Mouse (Mus musculus) large intestine, adult 2 months (tissue): ENCODE measurements around the gene Trub2. TPM values are rescaled to one million over a fixed set of nuclear protein-coding genes. Genes with fewer than 3 reads are reported as not detected.

ENCODE experiments used
- DNase-seq: peaks from one replicate; pipeline ENCODE4 v3.0.0-alpha.2; 2012; ENCODE audit warnings: low read depth, low spot score
- WGBS: fragments of 180-500 bp; shearing (Covaris S2); methylation state at CpG from one replicate; pipeline ENCODE4 v1.1.7; 2018; 5-methylcytosine and 5-hydroxymethylcytosine counted together
- polyA plus RNA-seq: library from polyadenylated mRNA; depleted of rRNA; stranded (reverse); fragments of >200 nt; gene quantifications from 2 replicates; pipeline ENCODE4 v1.2.3, GENCODE M21; 2012; rRNA removed

Gene Trub2
- polyA plus RNA-seq, result 30.7 and 39.8 TPM in 2 replicates

DNA sequence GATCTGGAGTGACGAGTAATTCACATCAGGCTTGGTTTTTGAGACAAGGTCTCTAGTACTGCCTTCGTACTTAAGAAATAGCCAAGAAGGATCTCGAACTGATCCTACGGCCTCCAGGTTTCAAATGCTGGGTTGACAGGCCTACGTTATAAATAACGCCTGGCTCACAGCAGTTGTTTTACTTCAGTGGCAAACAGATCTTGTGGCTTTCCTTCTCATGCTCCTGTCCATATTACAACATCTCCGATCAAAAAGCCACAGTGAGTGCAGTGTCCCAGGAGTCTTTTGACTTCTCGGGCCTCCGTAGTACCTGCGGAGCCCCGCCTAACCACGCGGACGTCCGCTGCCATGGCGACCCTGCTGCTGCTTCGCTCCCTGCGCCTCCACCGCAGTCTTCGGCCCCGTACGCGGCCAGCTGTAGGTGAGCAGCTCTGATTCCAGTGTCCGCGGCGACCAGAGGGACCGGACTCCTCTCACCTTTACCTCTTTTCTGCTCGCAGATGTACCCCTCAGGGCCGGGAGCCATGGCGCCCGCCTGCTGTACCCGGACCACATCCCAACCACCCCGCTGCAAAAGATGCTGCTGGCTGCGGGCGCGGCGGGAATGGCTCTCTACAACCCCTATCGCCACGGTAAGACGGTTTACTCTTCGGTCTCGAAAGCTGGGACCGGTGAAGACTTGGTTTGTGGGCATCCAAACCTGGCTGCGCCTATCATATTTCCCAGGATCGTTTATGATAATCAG lies at the start of gene Trub2:
Gene Trub2, minus strand, starts transcription at position 566 of the 745 bp plus-strand sequence.
- no peak for DNase-seq
- WGBS, result under 1% methylated on average over 45 of the region's 45 CpGs

DNA sequence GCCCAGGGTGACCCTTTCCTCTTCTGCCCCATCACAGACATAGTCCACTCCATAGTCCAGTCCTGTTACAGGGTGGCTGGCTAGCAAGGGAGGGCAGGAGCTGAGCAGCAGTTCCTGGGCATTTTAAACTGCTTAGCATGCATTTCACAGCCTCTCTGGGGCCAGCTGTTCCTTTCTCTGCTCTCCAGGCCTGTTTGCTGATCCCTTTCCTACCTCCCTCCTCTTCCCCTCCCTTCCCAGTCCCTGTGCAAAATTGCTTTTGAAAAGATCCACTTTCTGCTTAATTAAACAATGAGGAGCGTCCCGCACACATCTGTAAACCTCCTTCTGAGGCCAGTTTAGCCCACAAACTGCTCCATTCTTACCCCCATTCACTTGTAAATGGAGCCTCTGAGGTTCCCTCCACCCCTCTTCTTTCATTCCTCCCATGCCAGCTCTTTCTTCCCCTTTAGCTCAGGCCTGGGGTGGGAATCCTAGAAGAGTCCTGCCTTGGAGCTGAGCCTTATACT lies 47.1 kb upstream of the Trub2 start:
- WGBS, result 87% methylated on average over 2 of the region's 2 CpGs
- DNase-seq, result no peak

DNA sequence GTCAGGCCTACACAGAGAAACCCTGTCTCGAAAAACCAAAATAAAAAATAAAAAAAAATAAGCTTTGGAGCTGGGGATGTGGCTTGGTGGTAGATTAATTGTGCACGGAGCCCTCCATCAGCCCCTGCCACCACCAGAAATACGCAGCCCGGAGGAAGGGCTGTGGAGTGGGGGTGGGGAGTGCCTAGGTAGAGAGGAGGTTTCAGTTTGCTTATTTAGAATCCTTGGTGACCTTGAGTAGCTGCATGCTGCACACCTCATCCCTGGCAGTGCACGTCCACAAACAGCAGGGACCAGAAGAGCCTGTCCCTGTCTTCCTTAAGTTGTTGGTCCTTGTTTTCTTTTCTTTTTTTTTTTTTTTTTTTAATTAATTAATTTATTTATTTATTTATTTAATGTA lies 45.5 kb upstream of the Trub2 start:
- 94% methylated on average over 5 of the region's 5 CpGs for WGBS
- no peak for DNase-seq

DNA sequence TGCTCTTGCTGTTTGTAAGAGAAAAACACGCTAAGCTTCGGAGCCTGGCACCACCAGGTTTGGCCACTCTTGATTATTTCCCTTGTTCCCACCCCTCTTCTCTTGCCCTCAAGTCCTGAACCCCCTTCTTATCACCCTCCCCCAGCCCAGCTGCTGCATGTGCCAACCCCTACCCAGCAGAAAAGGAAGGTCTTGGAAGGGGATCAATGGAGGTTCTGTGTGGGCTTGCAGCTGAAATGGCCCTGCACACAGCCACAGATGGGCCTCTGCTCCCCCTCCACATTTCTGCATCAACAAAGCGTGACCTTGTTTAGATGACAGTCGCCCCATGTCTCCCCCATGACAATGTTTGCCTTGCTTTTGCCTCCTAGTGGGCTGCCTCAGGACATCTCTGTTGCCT lies 42.8 kb upstream of the Trub2 start:
- no peak for DNase-seq
- 90% methylated on average over 4 of the region's 4 CpGs for WGBS

DNA sequence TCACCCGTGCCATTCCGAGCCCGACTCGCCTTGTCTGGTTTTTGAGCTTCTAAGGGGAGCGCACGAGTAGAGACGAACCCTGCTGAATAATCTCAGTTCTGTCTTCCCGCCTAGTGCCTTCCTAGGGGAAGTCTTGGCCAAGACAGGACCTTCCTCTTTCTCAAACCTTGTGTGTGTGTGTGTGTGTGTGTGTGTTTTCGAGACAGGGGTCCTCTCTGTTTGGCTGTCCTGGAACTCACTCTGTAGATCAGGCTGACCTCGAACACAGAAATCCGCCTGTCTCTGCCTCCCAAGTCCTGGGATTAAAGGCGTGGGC lies 39.4 kb upstream of the Trub2 start:
- WGBS, result 0% methylated on average over 12 of the region's 12 CpGs
- no peak for DNase-seq

DNA sequence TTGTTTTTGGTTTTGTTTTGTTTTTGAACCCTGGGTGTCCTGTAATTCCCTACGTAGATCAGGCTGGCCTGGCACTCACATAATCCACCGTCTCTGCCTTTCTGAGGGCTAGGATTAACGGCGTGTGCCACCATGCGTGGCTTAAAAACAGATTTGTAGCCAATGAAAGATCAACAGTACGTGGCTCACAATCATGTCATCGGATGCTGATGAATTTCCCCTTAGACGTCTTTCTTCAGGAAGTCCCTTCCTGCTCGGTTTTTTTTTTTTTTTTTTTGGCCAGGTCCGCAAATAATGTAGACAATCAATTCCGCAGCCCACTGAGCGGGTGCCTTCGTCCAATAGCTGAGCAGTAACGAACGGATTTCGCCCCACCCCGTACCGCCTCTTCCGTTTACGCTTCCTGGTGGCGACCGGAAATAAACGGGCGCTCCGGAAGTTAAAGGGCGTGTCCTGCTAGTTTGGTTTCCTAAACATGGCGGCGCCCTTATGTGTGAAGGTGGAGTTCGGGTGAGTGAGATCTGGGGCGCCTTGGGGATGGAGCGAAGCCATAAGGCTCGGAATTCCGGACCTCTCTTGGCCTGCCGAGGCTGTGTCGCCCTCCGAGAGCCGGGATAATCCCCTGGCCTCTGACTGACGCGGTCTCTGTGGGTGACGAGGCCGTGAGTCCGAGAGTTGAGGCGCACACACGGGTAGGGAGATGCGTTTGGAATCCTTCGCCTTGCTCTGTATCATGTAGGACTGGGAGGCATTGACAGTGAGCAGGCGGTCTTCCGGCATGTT lies 38.8 kb upstream of the Trub2 start:
- WGBS, result under 1% methylated on average over 48 of the region's 48 CpGs
- peak; percentile 94 for DNase-seq

DNA sequence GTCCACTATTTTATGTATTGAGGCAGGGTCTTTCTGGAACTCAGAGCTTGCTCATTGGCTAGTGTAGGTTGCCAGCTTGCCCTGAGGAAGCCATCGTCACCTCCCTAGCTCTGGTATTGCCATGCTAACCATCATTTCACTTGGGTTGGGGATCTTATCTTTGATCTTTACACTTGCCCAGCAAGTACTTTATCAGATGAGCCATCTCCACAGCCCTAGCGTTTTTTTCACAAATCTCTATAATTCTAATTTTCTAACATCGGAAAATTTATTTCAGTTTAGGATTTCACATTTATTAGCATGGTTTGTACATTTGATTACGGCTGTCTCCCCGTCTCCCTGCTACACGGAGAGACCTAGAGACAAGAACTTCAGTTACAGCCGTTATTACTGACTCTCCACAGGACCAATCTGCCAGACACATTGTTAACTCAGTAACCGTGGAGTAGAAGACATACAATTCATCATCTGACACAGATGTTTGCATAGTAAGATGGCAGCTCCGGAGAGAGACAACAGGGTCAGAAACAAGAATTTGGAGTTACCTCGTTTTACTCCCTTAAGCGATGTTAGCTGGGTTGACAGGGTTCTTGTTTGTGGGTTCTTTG lies 38.1 kb upstream of the Trub2 start:
- 7% methylated on average over 11 of the region's 11 CpGs for WGBS
- no peak for DNase-seq

DNA sequence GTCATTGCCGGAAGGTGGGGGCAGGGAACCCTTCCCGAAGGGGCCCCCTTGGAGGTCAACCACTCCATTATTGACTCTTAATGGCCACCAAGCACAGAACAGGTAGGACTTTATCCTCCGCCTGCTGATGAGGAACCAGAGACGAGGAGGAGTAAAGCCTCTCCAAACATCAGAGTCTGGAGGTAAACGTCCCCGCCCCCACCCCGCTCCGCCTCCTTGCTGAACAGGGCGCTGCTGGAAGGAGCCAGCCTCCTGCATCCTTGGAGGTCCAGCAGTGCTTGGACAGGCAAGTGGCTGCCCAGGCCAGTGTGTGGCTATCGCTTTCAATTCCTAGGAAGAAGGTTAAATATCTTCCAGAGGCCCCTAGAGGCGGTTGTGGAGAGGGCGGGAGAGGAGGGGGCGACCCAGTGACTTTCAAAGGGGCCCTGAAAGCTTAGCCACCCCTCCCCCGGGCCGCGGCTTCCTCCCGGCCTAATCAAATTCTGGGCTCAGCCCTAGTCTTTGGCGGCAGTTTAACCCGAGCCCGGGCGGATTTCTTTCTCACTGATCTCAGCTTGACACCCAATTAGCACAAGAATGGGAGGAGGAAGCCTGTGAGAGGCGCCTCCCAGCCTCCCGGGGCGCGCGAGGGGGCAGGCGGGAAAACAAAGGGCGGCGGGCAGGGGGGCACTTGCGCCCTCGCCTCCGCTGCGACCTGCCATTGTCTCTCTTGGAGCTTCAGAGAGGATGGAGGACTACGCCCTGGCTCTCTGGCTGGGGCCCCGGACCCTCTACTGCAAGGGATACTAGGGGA lies 31.9 kb upstream of the Trub2 start, which contains the start of gene Urm1:
Gene Urm1, plus strand, starts transcription at position 51 of the 793 bp plus-strand sequence.
- WGBS, result 2% methylated on average over 35 of the region's 35 CpGs
- no peak for DNase-seq

DNA sequence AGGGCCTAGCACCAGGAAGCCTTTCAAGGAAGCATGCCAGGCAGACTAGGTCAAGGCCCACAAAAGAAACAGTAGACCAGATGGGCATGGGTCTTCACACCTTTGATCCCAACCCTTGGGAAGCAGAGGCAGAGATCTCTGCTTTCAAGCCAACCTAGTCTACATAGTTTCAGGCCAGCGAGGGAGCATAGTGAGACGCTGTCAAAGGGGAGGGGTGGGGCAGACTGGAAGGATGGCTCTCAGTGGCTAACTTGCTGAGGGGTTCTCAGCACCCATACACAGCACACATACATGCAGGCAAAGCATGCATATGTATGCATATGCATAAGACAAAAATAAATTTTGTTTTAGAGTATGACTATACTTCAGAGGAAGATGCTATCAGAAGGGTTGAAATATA lies 31.1 kb upstream of the Trub2 start:
- WGBS, result 27% methylated on average over 2 of the region's 2 CpGs

DNA sequence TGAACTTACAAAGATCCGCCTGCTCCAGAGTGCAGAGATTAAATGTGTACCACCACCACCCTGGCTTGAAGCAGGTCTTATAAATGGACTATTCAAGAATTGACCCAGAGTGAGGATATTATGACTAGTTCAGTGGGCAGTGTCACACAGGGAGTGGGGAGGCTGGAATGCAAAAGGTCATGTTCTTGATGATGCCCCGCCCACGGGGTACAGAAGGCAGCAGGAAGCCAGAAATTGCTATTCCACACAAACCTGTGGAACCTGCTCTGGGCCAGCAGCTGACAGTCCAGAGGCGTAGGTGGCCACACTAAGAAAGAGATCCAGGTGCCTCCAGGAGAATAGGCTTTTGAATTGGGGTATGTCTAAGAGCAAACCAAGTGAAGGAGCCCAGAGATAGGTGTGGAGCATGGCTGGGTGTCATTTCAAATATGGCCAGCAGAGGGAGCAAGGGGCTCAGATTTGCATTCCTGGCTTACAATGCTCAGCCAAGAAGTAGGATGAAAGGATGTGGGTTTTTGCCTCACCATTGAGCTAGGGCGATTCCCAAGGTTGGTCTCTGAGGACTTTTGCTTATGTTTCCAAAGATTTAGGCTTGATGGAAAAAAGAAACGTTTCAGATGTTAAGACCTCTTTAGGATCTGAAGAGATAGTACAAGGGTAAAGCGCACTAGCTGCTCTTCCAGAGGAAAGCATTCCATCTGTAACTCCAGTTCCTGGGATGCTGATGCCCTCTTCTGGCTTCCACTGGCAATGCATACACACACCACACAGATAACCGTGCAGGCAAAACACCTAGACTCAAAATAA lies 29.3 kb upstream of the Trub2 start:
- WGBS, result 25% methylated on average over 8 of the region's 8 CpGs

More for the DNA sequence above, 31.1 kb upstream of the Trub2 start:
- no peak for DNase-seq

DNA sequence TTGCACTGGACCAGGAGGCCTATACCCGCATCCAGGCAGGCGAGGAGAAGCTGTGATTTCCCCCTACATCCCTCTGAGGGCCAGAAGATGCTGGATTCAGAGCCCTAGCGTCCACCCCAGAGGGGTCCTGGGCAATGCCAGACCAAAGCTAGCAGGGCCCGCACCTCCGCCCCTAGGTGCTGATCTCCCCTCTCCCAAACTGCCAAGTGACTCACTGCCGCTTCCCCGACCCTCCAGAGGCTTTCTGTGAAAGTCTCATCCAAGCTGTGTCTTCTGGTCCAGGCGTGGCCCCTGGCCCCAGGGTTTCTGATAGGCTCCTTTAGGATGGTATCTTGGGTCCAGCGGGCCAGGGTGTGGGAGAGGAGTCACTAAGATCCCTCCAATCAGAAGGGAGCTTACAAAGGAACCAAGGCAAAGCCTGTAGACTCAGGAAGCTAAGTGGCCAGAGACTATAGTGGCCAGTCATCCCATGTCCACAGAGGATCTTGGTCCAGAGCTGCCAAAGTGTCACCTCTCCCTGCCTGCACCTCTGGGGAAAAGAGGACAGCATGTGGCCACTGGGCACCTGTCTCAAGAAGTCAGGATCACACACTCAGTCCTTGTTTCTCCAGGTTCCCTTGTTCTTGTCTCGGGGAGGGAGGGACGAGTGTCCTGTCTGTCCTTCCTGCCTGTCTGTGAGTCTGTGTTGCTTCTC lies 27.5 kb upstream of the Trub2 start:
- DNase-seq, result no peak
- WGBS, result 85% methylated on average over 11 of the region's 11 CpGs

More for the DNA sequence above, 29.3 kb upstream of the Trub2 start:
- no peak for DNase-seq

DNA sequence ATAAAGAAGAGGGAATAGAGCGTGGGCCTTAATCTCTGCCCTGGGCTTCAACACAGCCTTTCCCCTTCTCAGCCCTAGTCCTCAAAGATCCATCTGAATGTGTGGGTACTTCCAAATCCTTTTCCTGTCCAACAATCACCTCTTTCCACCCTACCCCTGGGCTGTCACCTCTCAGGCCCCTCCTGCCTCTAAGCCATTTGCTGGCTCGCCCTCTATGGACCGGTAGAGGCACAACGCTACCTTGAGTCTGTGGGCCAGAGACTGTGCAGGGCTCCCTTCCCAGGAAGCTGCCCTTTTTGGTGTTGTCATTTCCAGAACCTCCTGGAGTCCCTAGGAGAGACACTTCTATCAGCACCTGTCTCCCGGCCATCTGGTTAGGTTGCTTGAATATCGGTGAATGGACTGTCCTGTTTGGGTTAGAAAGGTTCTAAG lies 15.1 kb upstream of the Trub2 start:
- DNase-seq, result no peak
- WGBS, result 28% methylated on average over 6 of the region's 6 CpGs

DNA sequence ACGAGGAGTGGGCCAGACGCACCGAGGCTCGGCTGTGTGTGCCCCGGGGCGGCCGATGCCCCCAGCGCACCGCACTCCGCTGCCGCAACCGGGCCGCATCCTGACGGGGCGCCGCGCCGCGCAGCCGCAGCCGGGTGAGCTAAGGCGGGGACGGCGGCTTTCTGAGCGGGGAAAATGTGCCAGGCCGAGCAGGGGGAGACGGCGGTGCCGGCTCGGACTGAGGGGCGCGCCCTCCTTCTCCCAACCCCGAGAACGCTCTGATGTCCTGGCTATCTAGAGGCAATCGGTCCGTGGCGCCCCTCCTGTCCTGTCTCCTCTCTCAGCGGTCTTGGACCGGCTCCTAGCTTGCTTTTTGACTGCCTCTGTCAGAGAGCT lies 14.5 kb upstream of the Trub2 start:
- DNase-seq, result no peak
- under 1% methylated on average over 31 of the region's 39 CpGs for WGBS

DNA sequence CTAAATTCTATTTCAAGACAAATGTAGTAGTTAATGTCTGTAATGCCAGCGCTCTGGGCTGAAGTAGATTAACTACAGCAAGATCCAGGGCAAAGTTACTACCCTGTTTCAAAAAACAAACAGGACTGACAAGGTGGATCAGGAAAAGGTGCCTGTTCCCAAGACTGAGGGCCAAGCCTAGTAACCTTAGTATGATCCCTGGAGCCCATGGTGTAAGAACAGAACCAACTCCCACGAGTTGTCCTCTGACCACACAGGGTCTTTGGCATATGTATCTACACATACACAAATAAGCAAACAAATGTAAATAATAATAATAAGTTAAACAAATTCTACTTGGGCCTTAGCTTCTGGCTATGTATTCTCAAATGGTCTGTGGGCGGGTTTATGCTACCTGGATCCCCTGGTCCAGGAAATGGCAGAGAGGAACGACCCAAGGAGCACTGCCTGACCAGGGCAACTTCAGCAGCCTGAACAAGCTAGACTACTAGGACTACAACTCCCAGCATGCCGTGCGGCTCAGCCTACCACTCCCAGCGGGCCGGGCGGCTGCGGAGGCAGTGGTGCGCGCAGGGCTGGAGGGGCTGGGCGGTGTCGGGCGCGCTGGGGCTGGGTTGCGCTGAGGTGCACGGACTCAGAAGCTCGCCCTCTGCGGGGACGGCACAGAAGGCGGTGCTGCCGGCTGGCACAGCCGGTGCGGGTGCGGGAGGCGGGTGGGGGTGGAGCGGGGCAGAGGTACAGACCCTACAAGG lies 13.9 kb upstream of the Trub2 start, which contains the start of gene Slc27a4:
Gene Slc27a4, plus strand, starts transcription at position 560 of the 752 bp plus-strand sequence.
- peak; percentile 81 for DNase-seq
- 2% methylated on average over 26 of the region's 28 CpGs for WGBS

DNA sequence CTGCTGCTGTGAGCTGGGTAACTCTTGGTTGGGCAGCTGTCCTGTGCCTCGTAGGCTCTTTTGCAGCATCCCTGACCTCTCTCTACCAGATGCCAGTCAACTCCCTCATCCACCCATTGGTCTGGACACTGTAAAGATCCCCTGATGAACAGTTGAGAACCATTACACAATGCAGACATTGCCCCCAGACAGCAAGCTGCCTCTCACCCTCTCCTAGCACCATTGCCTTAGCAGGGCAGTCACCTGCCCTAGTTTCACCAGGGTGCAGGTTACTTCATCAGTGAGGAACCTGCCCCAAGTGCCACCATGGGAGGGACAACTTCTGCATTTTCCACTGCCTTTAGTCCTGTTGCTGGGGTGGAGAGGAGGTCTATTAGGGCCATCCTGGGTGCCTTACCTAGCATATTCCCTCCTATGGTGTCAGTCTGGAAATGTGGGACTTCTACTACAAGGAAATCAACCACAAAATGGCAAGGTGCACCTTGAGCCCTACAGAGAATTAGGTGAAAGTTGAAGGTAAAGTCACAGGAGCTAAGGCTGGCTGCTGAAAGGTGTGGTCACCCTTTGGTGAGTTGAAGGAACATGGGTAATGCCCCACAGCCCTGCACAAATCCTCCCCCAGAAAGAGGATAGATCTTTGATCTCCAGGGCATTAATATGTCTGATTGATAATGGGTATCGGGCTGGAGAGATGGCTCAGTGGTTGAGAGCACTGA lies 4.6 kb upstream of the Trub2 start:
- 92% methylated on average over 2 of the region's 2 CpGs for WGBS
- DNase-seq, result no peak

DNA sequence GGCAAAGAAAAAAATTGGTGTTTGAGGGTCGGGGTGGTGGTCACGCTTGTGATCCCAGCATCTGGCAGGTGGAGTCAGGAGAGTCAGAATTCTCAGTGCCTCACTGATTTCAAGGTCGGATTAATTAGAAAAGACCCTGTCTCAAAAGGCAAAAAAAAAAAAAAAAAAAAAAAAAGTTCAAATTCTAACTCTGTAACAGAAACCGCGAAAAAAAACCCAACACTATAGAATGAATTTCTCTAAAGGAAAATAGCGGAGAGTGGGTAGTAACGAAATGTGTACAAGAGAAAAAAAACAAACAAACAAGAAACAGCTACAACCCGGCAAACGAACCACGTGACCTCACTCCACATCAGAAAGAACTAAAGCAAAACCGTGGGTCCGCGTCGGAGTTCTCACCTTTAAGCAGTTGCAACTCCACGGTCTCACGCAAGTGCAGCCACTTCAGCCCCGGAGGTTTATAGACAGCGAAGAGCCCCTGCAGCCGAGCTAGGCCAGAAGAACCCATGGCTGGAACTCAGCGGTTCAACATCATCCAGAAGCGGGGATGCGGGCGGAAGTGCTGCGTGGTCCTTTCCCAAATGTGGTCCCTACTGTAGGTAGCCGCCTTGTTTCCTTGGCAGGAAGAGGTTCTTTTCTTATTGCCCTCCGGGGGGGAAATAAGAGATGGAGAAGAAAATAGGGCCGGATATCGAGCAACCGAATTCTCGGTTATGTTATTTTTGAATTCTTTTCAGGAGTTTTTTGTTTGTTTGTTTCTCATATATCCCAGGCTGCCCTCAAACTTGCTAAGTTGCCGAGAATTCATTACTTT lies 991 bp downstream of the Trub2 start, which contains the start of gene Coq4:
Gene Coq4, plus strand, starts transcription at position 390 of the 814 bp plus-strand sequence.
- WGBS, result 3% methylated on average over 31 of the region's 31 CpGs
- peak; percentile 92 for DNase-seq
